Mouse (Mus musculus) thymus, postnatal 14 days (tissue): ENCODE data around the gene Cacng8.
A peak's percentile ranks its signal among the peaks of the same experiment; 100 is the strongest.

ENCODE experiments used
- DNase-seq: peaks from one replicate; pipeline ENCODE4 v3.0.0; 2021

Cacng8 gene

DNA sequence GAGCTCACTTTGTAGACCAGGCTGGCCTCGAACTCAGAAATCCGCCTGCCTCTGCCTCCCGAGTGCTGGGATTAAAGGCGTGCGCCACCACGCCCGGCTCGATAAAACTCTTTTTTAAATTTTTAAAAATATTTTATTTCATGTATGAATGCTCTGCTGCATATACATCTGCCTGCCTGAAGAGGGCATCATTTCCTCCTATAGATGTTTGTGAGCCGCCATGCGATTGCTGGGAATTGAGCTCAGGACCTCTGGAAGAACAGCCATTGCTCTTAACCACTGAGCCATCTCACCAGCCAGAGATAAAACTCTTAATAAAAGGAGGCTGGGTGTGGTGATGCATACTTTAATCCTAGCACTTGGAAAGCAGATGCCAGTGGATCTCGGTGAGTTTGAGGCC lies 49.5 kb downstream of the Cacng8 start:
- no peak for DNase-seq

DNA sequence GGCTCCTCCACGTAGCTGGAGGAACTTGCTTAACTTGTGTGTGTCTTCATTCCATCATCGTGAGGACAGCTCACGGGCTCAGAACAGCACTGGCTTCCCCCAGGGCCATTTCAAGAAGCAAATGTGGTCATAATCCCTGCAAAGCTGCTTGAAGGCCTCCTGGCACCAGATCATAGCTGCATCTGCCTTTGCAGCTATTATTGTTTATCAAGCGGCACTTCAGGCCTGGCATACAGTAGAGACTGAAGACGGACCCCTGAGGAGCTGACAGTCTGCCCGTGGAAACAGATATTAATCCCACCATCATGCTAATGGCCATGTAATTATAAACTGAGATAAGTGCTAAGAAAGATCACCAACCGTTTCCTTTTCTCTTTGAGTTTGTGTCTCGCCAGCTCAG lies 50.0 kb downstream of the Cacng8 start:
- DNase-seq, result no peak

DNA sequence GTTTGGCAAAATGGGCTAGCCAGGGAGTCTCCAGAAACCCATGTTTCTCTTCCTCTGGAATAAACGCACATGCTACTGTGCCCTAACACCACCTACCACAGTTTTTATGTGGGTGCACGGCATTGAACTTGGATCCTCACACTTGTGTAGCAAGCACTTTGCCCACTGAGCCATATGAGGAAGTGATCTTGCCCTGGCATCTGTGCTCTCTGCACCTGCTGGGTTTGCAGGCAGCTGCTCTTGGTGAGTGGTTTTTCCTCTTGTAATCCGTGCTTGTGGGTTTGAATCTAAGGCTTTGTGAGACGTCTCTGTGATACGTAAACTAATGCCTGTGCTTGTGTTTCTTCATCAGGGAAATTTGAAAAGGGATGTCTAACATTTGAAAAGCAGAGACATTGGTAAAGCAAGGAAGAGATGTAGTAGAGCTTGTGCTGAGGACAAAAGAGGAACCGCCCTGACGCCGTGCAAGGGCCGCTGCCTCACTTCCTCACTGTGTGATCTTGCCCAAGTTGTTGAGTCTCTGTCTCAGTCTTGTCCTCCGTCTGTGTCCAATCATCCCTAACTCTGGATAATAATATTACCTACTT lies 52.1 kb downstream of the Cacng8 start:
- peak; percentile 56 for DNase-seq

DNA sequence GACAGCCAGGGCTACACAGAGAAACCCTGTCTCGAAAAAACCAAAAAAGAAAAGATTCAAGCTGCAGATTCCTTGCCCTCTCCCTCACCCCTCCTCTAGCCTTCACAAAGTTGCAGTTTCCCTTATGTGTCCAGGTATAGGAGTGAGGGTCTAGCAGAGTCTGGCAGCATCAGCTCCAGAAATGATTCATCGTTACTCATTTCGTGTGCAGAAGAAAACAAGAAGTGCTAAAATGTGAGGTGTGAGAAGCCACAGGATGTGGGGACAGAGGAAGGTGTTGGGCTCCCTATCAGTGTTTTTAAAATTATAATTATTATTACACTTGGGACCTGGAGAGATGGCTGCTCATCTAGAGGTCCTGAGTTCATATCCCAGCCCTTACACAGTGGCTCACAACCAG lies 54.2 kb downstream of the Cacng8 start:
- no peak for DNase-seq

DNA sequence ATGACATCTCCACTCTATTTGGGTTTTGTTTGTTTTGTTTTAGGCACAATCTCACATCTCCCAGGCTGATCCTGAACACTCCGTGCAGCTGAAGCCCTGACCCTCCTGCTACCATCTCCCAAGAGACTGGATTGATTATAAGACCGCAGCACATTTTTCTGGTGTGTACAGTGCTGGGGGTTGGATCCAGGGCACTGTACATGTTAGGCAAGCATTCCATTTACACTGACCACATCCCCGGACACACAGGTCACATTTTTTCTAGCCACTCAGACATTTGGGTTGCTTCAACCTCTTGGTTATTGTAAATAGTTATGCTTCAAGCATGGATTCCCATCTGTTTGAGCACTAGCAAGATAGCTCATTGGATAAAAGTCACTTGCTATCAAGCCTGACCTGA lies 56.1 kb downstream of the Cacng8 start:
- no peak for DNase-seq

DNA sequence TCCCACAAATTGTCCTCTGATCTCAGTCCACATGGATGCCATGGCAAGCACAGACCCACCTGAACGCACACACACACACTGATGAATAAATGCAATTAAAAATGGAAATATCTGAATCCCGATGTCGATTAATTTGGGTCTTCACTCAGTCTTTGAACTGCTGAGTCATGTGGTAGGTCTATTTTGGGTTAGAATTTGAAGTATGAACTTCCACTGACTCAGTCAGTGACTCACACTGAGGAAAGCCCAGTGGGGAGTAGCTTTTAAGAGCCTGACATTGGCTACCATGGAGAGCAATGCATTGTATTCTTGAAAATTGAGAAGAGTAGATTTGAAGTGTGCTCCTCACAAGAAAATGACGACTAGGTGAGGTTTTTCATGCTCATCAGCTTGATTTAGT lies 56.5 kb downstream of the Cacng8 start:
- no peak for DNase-seq

DNA sequence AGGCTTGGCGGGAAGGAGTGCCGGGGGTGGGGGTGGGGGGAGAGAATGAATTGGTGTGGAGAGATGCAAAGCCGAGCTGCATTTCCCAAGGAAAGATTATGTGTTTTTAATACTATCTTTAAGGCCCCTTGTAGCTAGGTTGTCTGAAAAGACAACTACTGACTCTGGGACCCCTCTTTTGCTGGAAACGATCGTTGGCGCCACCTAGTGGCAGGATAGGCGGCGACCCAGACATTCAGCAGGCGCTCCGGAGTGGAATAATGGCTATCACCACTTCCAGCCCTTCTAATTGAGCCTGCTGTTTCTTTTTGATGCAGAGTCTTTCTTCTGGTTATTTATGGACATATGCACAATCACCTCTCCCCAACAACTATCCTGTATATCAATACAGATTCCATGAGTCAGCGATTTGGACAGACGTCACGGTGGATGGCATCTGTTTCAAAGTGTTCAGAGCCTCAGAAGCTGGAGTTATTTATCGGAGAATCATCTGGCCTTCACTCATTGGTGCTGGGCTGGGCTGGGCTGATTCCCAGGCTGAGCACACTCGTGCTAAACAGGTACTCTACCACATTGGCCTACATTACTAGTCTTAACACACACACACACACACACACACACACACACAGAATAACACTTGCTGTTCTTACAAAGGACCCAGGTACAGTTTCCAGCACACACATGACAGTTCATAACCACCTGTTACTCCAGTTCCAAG lies 58.4 kb downstream of the Cacng8 start:
- peak; percentile 78 for DNase-seq

DNA sequence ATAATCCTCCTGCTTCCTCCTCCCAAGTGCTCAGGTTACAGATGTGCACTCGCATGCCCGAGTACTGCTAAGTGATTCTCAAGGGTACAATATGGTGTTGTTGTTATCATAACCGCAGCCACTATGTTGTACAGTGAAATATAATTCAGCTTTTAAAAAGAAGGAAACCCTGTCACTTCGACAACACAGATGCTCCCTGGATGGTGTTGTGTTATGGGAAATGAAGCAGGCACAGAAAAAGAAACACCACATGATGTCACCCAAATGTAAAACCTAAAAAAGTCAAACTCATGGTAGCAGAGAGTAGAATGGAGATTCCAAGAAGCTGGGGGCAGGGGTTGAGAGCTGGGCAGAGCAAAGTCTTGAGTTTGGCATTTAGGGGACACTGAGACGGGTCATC lies 60.2 kb downstream of the Cacng8 start:
- no peak for DNase-seq

DNA sequence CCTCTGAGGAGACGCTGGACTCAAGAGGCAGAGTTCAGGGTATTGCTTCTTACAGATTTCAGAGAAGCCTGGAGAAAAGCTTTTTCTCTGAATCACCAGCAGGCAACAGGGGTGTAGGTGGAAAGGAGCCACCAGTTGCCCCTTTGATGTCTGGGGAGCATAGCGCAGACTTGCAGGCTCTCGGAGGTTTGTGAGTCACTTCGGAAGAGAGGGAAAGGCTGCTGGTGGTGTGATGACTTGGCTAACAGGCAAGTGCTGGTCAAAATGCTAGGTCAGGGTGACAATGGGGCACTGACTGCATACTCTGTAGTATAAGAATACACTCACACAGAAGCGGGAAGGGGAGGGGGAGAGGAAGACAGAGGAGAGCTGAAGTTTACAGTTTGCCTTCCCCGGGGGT lies 60.7 kb downstream of the Cacng8 start:
- DNase-seq, result no peak

DNA sequence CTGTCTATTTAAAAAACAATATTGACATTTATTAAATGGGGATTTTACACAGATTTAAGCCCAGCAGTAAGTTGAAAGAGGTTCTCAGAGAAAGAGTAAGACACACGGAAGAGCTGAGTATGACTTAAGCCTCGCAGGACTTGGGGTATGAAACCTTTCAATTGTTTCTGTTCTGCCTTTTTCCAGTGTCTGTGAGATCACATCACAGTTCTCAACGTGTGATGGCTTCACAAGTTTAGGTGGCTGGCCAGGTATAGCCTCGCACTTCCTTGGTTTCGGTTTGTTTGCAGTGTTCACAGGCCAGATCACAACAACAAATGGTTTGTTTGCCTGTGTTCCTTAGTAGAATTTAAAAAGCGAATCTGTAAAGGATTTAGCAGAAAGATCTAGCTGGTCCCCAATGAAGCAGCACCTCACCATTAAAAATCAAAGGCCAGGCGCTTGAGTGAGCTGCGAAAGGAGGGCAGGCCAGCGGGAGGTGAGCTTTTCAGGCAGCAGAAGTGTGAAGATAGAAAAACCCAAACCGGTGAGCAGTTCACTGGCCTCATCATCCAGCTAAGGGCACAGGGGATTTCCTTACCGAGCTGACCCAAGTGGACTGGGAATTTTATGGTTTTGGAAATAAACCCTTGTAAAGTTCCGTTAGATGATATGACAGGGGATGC lies 62.5 kb downstream of the Cacng8 start:
- no peak for DNase-seq

DNA sequence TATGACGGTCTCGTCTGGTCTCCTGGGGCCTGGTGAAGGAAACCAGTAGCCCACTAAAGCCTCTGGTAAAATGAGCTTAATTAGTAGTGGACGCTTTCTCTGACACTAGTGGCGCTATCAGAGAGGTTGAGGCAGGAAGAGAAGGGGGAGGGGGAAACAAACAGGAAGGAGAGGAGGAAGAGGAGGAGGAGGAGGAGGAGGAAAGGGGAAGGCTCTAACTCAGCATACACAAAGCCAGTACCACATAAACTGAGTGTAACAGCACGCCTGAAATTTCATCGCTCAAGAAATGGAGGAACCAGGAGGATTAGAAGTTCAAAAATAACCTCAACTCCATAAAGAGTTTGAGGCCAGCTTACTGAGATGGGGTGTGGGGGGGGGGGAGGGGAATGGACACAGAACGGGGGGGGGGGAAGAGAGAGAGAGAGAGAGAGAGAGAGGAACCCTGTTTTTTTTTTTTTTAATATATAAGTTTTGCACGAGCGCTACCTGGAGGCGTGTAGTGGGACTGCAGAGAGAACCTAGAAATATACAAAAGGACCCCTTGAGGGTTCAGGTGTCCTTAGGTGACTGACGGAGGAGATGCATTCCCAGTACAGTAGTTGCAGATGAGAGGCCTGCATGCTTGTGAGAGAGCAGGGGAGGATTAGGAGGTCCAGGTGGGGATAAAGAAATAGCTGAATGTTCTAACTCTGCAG lies 63.2 kb downstream of the Cacng8 start:
- DNase-seq, result no peak

DNA sequence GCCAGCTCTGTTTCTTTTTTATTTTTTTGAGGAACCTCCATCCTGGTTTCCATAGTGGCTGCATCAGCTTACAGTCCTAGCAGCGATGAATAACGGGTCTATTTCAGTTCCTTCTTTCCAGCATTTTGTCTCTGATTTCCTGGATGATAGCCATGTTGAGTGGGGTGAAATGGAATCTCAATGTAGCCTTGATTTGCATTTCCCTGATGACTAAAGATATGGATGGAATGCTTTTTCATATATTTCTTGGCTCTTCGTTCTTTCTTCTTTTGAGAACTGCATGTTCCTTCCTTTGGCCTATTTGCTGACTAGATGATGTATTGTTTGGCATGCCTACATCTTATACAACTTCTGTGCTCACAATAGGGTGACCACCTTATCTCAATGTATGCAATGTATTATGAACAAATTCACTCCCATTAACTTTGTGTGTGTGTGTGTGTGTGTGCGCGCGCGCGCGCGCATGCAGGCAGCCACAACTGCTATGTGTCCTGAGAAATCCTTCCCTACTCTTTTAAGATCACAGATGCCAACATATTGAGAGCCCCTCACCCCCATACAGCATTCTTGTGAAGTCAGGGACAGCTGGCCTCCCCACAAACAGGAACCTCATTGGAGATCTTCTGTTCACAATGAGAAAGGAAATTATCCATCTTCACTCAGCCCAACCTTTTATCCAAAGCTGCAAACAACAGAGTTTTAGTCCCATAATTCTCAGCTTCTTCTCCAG lies 66.8 kb downstream of the Cacng8 start:
- DNase-seq, result no peak

DNA sequence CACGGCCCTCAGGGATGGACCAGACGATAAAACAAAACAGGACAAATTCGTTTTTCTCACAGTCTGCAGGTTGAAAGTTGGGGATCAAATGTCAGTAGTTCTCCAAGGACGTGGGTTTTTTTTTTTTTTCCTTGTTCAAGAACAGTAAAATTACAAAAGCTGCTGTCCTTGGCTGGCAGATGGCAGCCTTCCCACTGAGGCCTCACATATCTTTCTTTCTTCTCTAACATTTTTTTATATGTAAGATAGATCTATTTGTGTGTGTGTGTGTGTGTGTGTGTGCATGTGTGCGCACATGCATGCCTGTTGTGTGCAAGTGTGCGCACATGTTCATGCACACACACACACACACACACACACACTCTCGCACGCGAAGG lies 67.3 kb downstream of the Cacng8 start:
- no peak for DNase-seq

DNA sequence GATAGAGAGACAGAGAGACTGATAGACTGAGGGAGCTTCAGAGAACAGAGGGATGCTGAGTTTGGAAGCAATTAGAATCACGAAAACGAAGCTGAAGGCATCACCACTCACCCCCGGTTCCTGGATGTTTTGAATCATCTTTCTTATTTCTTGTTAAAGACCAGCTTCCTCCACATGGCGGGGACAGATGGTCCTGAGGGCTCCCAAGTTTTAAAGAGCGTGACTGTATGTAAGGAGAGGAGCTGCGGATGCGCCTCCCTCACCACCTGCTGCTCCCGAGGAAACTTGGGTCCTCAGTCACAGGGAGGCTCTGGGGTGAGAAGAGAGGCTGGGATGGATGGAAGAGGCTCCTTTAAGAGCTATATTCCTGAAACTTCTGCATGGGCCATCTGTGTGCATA lies 69.8 kb downstream of the Cacng8 start:
- DNase-seq, result no peak

DNA sequence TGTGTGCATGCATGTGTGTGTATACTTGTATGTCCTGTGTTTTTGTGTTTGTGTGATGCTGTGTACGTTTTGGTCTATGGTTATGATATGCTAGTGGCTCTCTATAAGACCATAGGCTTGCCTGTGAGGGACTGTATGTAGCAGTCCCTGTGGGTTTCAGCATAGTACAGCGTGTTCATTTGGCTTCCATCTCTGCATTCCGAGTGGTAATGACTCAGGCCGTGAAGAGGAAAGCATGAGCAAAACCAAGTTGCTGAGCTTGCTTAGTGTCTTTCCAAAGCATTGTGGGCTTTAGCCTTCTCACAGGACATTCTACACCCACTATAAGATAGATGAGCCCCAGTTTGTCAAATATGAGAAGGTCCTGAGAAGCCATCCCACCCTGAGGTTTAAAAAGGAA lies 72.8 kb downstream of the Cacng8 start:
- no peak for DNase-seq
